Mouse (Mus musculus) testis, adult 2 months (tissue): ENCODE measurements around the gene Cryz.

Source experiments
- CTCF ChIP-seq: fragments of 200-500 bp; IDR thresholded peaks from 2 replicates; pipeline ENCODE4 v1.5.1; 2012; ENCODE audit warnings: low read depth, mild to moderate bottlenecking, inconsistent platforms, low read length, moderate library complexity; ENCODE audit not compliant: control insufficient read depth, insufficient read depth, insufficient replicate concordance
- POLR2A ChIP-seq: fragments of 200-500 bp; IDR thresholded peaks from 2 replicates; pipeline ENCODE4 v1.6.1; 2012; ENCODE audit warnings: low read depth, mild to moderate bottlenecking, inconsistent platforms, low read length, moderate library complexity; ENCODE audit not compliant: control insufficient read depth

DNA sequence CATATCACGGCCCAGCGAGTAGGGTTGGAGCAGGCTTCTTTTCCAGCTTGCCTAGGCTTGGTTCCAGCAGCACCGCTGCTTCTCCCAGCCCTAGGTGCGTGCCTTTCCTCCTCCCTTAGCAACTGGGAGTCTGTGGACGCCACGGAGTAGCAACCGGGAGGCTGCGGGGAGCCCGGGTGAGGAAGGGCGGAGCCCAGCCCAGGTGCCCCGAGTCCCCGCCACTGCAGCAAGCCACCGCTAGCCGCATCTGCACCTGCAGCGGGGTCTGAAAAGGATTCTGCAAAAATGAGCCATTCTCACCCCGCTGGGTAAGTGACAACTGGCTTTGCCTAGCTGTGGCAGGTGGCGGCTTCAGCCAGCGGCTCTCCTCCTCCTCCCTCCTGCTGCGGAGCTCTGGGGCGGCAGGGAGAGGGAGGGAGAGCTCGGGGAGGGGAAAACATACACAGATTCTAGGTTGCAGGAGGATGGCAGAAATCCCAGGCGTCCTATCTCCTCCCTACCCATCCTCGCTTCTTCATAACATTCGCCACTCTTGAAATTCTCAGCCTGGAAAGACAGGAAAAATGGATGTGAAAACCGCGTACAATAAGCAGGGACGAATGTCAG, 67.6 kb downstream of the Cryz start:
- TF ChIP-seq CTCF (no peak), POLR2A (no peak)
